Mouse (Mus musculus) liver, adult 2 months (tissue): ENCODE data around the gene Fam107b.

Experiments
- CTCF ChIP-seq: fragments of 200-500 bp; IDR thresholded peaks from 2 replicates; pipeline ENCODE4 v1.5.1; 2011; ENCODE audit warnings: low read depth, low read length, control low read depth
- POLR2A ChIP-seq: fragments of 200-500 bp; IDR thresholded peaks from 2 replicates; pipeline ENCODE4 v1.6.1; 2011; ENCODE audit warnings: low read length, control low read depth; ENCODE audit not compliant: insufficient read depth; ENCODE audit errors: extremely low read depth

GRCm38 (mm10) chr2:3630769-3631477 is 60.6 kb downstream of the Fam107b start:
- TF ChIP-seq CTCF (no peak), POLR2A (no peak)
